Mouse (Mus musculus) hindbrain, postnatal 0 days (tissue): ENCODE measurements at regions not wholly inside any gene's neighbourhood (a gene's known extent, or its start where the extent isn't known, plus 50 kb on each side); places are given as distances from the start of the nearest gene placed in this dataset.
A peak's percentile ranks its signal among the peaks of the same experiment; 100 is the strongest.

Source experiments
- ATAC-seq: fragments of 200-750 bp; cut with Nextera tagmentation; 2 replicates; pipeline ENCODE4 v1.8.0; 2017; ENCODE audit warnings: mild to moderate bottlenecking, moderate TSS enrichment, moderate library complexity
- DNase-seq: peaks from one replicate; pipeline ENCODE4 v3.0.0-alpha.2; 2015; ENCODE audit warnings: low spot score
- H3K27ac ChIP-seq: fragments of 300-500 bp; sonication (generic); 2 replicates; pipeline ENCODE4 v1.5.1; 2014; ENCODE audit warnings: mild to moderate bottlenecking
- H3K27me3 ChIP-seq: fragments of 300-500 bp; sonication (generic); 2 replicates; pipeline ENCODE4 v1.6.1; 2014; ENCODE audit warnings: low read length, mixed read lengths; ENCODE audit not compliant: insufficient read depth
- H3K36me3 ChIP-seq: fragments of 300-500 bp; sonication (generic); 2 replicates; pipeline ENCODE4 v1.6.1; 2014; ENCODE audit warnings: low read length, mixed read lengths; ENCODE audit not compliant: insufficient read depth
- H3K4me1 ChIP-seq: fragments of 300-500 bp; sonication (generic); 2 replicates; pipeline ENCODE4 v1.6.1; 2014; ENCODE audit warnings: antibody characterized with exemption, low read length, mixed read lengths; ENCODE audit not compliant: insufficient read depth
- H3K4me2 ChIP-seq: fragments of 300-500 bp; sonication (generic); 2 replicates; pipeline ENCODE4 v1.6.1; 2014; ENCODE audit warnings: low read depth, mild to moderate bottlenecking, low read length, moderate library complexity, mixed read lengths
- H3K4me3 ChIP-seq: fragments of 300-500 bp; sonication (generic); 2 replicates; pipeline ENCODE4 v1.5.1; 2014; ENCODE audit warnings: low read length
- H3K9ac ChIP-seq: fragments of 300-500 bp; sonication (generic); replicated peaks from 2 replicates; pipeline ENCODE4 v1.6.1; 2014; ENCODE audit warnings: mild to moderate bottlenecking, low read length, moderate library complexity, mixed read lengths
- H3K9me3 ChIP-seq: fragments of 300-500 bp; sonication (generic); 2 replicates; pipeline ENCODE4 v1.6.1; 2016; ENCODE audit warnings: low read length, mixed read lengths
- CTCF ChIP-seq: IDR thresholded peaks from 2 replicates; pipeline ENCODE4 v1.5.1; 2016; ENCODE audit warnings: antibody characterized with exemption, control low read depth, low read depth
- WGBS: fragments of 180-500 bp; shearing (Covaris S2); extraction: QIAGEN DNeasy Blood & Tissue Kit; methylation state at CpG from one replicate; pipeline ENCODE4 v1.1.7; 2014; 5-methylcytosine and 5-hydroxymethylcytosine counted together

DNA sequence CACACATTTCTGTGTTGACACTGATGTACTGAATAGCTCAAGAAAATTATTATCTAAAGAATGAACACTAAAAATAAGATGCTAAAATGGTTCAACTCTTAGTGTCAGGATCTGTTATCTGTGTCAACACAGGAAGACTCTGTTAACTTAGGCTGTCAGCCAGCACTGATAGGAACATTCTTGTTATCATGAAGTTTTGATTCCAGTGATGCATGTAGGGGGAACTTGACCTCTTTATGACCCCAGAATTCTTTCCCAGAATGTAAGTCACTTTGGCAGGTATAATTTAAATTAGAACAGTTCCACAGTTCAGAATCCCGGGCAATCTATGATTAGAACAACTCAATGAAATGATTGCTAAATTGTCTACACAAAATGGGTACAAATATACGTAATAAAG, 363.9 kb upstream of the Robo1 start:
- ATAC-seq (no peak), DNase-seq (no peak)
- TF ChIP-seq CTCF: no peak
- no peaks in the 10 kb centered on the region for H3K9me3 ChIP-seq
- H3K4me2 ChIP-seq: no peak overlapping the region
- no peaks in the 10 kb centered on the region for H3K36me3 ChIP-seq
- H3K27ac ChIP-seq: no peak overlapping the region
- H3K4me1 ChIP-seq: no peaks in the 10 kb centered on the region
- no peaks in the 10 kb centered on the region for H3K27me3 ChIP-seq
- no peak overlapping the region for H3K9ac ChIP-seq
- H3K4me3 ChIP-seq: no peak overlapping the region
- 80% methylated on average over 2 of the region's 2 CpGs for WGBS

DNA sequence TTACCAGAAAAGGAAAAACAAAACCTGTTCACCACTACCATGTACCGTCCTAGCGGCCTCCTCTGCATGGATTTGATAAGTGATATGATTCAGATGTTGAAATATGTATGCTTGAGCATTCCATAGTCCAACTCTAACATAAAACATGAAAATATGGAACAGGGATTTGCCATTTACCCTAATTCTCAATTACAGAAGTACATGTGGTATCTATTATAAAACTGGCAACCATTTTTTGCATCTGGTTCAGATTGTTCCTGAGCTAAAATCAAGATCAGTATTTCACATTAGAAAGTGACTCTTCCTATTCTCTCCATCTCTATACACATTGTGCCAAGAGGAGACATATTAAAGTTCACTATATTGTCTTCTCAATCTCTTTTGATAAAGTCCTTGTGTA, 363.3 kb upstream of the Robo1 start:
- H3K27ac ChIP-seq: no peak overlapping the region
- H3K4me1 ChIP-seq: no peaks in the 10 kb centered on the region
- no peaks in the 10 kb centered on the region for H3K9me3 ChIP-seq
- no peaks in the 10 kb centered on the region for H3K36me3 ChIP-seq
- no peak overlapping the region for H3K4me2 ChIP-seq
- ATAC-seq: no peak
- TF ChIP-seq CTCF: no peak
- DNase-seq: no peak
- H3K4me3 ChIP-seq: no peak overlapping the region
- no peaks in the 10 kb centered on the region for H3K27me3 ChIP-seq
- H3K9ac ChIP-seq: no peak overlapping the region
- 92% methylated on average over 2 of the region's 2 CpGs for WGBS

- Histone ChIP-seq H3K4me2 (no peak overlapping the region), H3K36me3 (no peaks in the 10 kb centered on the region), H3K9me3 (no peaks in the 10 kb centered on the region), H3K27ac (no peak overlapping the region), H3K9ac (no peak overlapping the region), H3K4me1 (no peaks in the 10 kb centered on the region), H3K27me3 (no peaks in the 10 kb centered on the region), H3K4me3 (no peak overlapping the region)
- WGBS: 76% methylated on average over 2 of the region's 2 CpGs
- TF ChIP-seq CTCF: no peak
- ATAC-seq (no peak), DNase-seq (no peak)
Measured at GRCm38 (mm10) chr16:71952879-71953406, 355.2 kb upstream of the Robo1 start.

GRCm38 (mm10) chr16:71963579-71963978, 344.5 kb upstream of the Robo1 start:
- Histone ChIP-seq H3K9ac (no peak overlapping the region), H3K4me2 (no peak overlapping the region), H3K27ac (no peak overlapping the region), H3K4me1 (no peaks in the 10 kb centered on the region), H3K4me3 (no peak overlapping the region), H3K36me3 (no peaks in the 10 kb centered on the region), H3K9me3 (no peaks in the 10 kb centered on the region), H3K27me3 (no peaks in the 10 kb centered on the region)
- DNase-seq (no peak), ATAC-seq (no peak)
- no peak for TF ChIP-seq CTCF

- no peak overlapping the region for H3K4me2 ChIP-seq
- no peaks in the 10 kb centered on the region for H3K36me3 ChIP-seq
- no peaks in the 10 kb centered on the region for H3K27me3 ChIP-seq
- WGBS: 74% methylated on average over 2 of the region's 2 CpGs
- no peaks in the 10 kb centered on the region for H3K4me1 ChIP-seq
- H3K9ac ChIP-seq: no peak overlapping the region
- no peak for TF ChIP-seq CTCF
- H3K4me3 ChIP-seq: no peak overlapping the region
- DNase-seq: no peak
- no peak overlapping the region for H3K27ac ChIP-seq
- no peaks in the 10 kb centered on the region for H3K9me3 ChIP-seq
- no peak for ATAC-seq
Measured at GRCm38 (mm10) chr16:71973811-71974210, 334.3 kb upstream of the Robo1 start.

GRCm38 (mm10) chr16:71997634-71998278, 310.4 kb upstream of the Robo1 start:
- Histone ChIP-seq H3K27ac (no peak overlapping the region), H3K4me3 (no peak overlapping the region), H3K9me3 (no peaks in the 10 kb centered on the region), H3K4me1 (no peaks in the 10 kb centered on the region), H3K9ac (no peak overlapping the region), H3K36me3 (no peaks in the 10 kb centered on the region), H3K27me3 (no peaks in the 10 kb centered on the region), H3K4me2 (no peak overlapping the region)
- DNase-seq (peak; percentile 40), ATAC-seq (no peak)
- no peak for TF ChIP-seq CTCF
- 67% methylated on average over 3 of the region's 3 CpGs for WGBS

DNA sequence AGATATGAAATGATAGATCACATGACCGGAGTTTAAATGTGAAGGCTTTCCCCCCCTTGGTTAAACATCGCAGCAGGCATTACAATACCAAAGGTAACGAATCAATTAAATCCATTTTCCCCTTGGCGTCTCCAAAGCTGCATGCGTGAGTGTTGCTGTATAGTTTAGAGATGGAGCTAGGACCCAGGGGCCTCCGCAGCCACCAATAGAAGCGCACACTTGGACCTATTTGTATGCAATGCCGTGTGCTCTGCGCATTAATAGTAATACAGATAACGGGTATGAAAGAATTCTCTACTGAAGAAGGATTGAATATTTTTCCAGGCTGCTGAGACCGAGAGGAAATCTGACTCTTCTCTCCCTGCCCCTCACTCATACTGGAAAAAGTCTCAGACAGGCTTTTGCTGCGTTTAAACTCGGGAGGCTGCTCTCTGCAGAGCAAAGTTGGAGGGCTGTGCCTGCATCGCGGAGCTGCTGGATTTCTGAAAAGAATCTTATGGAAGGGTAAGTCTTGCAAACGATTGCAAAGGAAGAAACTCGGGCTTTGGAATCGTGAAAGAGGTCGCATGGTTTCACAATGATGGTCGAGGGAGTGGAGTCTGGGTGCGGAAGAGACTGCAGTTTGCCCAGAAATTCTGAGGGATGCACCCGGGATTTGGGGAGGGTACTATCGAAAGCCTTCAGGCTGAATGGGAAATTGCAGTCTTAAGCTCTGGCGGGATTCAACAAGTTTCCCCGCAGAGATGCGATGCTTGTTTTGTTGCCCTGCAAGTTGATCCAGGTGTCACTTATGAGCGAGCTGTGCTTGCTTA, 280.5 kb upstream of the Robo1 start:
- H3K27ac ChIP-seq: peak overlapping the region; percentile 82; the same call in 1 of the 2 replicates
- peak; percentile 47 for TF ChIP-seq CTCF
- H3K9ac ChIP-seq: peak overlapping the region; percentile 60
- no peaks in the 10 kb centered on the region for H3K36me3 ChIP-seq
- H3K4me2 ChIP-seq: peak overlapping the region; percentile 77
- peak; percentile 75 for DNase-seq
- WGBS: under 1% methylated on average over 27 of the region's 27 CpGs
- no peaks in the 10 kb centered on the region for H3K9me3 ChIP-seq
- H3K27me3 ChIP-seq: no peaks in the 10 kb centered on the region
- H3K4me3 ChIP-seq: peak overlapping the region; percentile 55
- ATAC-seq: peak; percentile 72
- no peaks in the 10 kb centered on the region for H3K4me1 ChIP-seq
